Mouse (Mus musculus): ENCODE results near the gene Gnai1.
"Not testable (repeated sequence)": the region's sequence is repeated elsewhere in the genome, so short reads cannot be mapped to it uniquely, and the experiment has no call there.

Gene Gnai1

DNA sequence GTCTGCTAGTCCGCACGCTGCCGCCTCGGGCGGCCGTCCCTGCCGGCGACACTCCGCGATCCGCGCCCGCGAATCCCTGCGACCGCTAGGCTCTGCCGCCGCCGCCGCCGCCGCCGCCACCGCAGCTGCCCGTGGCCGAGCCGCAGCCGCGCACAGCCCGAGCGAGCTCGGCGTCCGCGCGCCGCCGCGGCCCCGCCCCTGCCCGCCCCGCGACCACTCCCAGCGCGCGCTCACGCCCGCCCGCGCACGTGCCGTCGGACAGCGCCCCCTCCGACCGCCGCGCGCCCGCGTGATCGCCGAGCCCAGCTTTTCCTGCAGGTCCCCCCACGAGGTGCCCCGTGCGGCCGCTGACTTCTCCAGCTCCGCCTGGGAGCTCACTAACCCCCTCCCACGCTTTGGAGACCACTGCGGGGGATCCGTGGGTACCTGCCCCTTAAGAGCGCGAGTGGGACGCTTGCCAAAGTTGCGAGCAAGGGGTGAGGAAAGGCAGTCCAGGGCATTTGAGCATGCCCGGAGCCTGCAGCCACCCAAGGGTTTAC, at the start of gene Gnai1:
TSS of gene Gnai1 (minus strand) at position 75 of the 539 bp plus-strand sequence.
- DNase-seq: peak; percentile 91 to 94

DNA sequence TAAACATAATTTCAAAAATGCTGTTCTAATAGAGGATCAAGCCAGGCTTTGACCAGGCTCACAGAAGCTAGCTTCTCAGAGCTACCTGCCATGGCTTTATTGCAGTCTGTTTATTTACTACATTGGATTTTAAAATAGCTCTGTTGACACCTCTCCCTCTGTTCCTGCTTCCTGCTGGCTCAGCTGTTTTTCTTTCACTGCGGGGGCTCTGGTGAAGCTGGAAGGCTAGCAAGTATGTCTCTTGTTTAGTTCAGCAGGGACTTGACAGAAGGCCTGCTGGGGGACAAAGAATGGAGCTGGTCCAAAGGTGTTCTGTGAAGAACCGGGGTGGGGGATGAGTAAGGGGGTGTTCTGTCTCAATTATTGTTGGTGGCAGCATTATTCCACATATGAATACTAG, 7.7 kb upstream of the Gnai1 start:
- peak; percentile 81 to 85 for DNase-seq

- peak; percentile 66 to 67 for DNase-seq
Observed at GRCm38 (mm10) chr5:18365460-18365859, 5.3 kb upstream of the Gnai1 start.

GRCm38 (mm10) chr5:18360956-18361355, 801 bp upstream of the Gnai1 start:
- peak in 1 of 2 experiments; percentile 14 for DNase-seq

GRCm38 (mm10) chr5:18359376-18360280, 527 bp downstream of the Gnai1 start:
- peak; percentile 75 to 84 for DNase-seq

- DNase-seq: no peak
Observed at GRCm38 (mm10) chr5:18358778-18359177, 1.4 kb downstream of the Gnai1 start.

DNA sequence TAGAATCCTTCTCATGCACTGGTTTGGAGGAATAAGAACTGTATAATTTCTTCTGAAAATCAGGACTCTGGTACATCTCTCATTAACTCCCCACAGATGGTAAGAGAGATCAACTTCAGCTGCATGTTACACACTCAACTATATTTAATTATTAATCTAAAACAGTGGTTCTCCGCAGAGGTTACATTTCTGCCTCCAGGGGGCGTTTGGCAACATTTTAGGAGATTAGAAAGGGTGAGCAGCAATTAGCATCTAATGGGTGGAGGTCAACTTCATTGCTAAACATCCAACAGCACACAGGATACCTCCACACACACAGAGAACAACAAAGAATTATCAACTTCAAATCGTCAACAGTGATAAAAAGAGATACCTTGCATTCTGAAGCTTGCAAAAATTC, 2.0 kb downstream of the Gnai1 start:
- peak; percentile 56 to 77 for DNase-seq

DNA sequence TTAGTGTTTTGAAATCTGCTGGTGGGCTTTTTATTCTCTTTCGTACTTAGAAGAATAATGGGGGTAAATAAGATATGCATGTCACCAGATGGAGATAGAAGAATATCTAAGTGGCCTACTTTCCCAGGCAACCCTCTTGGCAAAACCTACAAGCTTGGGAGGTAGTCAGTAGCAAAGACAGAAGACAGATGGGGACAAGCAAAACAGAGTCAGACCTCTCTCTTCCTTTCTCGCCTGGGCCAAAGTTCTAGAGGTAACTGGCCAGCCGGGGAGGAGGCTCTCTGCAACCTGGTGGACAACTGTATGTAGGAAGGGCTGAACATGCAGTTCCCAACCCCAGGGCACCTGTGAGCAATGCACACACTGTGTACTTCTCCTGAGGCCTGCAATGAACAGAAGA, 12.9 kb downstream of the Gnai1 start:
- no peak for DNase-seq

DNA sequence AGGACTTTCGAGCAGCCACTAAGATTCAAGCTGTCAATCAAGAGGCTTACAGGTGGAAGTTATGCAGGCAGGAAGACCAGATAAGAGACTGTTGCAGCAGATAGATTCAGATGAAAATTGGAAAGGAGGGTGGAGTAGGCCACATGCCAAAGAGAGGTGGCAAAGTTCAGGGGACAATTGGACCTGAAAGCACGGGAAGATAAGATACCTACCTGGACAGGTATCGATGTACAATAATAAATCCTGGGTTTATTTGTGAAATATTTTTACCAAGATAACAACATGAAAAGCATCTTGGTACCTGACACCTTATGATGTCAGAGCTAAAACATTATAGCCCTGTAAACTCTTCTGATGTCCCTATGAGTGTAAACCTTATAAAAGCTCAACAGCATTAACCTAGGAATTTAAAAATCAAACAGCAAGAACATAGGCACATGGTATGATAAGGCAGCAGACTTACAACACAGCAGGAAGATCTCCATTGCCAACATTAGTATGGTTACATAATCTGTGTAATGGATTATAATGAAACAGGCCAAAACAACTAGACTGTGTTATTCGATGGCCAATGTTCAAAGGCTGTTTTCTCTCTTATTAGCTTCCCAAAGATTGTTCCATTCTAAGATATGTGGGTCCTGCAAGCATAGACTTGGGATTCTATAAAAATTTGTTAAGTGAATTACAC, 16.6 kb downstream of the Gnai1 start:
- DNase-seq: peak in 1 of 2 experiments; percentile 40

DNA sequence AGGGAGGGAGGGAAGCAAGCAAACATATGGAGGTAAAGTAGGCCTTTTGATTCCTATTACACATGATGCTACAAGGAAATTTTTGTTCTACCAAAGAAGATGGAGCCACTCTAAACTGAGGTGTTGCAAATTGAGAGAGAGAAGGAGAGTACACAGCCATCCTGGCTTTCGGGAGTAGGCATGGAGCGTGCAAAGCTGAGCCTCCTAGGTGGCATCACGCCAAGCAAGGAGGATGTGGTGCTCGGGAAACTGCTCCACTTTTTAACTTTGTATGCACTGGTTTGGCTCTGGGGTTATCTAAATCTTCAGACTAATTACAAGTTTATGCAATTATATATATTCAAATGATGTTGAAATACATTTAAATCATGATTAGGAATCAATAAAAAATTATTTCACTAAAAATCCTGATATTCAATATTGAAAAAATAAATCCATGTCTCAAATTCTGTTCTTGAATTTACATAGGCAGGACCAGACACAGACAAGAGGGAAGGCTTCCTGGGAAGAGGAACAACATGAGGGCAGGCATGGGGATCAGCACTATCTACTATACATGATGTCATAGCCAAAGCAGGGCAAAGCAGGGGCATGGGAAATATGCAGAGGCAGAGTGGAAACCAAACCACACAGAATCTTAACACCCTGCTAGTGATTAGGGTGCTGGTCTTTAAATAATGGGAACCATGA, 17.2 kb downstream of the Gnai1 start:
- DNase-seq: peak; percentile 56 to 71

GRCm38 (mm10) chr5:18341876-18342275, 18.3 kb downstream of the Gnai1 start:
- DNase-seq: not testable (repeated sequence)

DNA sequence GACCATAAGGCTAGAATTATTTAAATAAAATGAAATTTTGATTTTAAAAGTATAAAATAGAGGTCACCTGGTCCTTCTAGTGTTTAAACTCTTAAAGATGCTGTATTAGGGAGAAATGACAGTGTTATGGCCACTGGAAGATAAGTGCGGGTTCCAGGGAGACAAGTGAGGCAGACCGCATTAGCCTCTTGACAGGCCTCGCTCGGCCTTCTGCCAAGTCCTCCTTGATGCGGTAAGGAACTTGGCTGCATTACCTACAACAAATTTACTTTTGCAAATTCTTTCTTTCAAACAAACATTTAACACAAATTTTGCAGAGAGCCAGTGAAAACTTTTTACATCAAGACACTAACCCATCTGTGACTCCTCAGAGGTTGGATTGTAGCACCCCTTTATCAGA, 27.9 kb downstream of the Gnai1 start:
- peak in 1 of 2 experiments; percentile 74 for DNase-seq

GRCm38 (mm10) chr5:18330726-18331125, 29.4 kb downstream of the Gnai1 start:
- no peak for DNase-seq

DNA sequence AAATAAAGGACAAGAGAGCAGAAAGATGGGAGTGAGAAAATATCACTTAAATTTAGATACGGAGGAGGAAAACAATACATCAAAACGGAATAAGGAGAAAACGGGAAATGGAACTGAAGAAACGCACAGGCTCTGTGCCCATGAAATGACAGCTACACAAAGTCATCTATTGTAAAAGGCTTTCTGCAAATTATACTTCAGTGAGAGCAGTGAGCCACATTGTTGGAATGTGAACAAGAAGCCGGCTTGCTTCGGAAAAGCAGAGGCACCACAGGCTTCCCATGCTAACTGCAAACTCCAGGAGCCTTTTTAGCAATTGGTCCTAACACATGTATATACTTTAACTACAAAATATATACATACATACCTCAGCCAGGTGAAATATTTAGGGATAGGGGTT, 34.0 kb downstream of the Gnai1 start:
- DNase-seq: no peak

DNA sequence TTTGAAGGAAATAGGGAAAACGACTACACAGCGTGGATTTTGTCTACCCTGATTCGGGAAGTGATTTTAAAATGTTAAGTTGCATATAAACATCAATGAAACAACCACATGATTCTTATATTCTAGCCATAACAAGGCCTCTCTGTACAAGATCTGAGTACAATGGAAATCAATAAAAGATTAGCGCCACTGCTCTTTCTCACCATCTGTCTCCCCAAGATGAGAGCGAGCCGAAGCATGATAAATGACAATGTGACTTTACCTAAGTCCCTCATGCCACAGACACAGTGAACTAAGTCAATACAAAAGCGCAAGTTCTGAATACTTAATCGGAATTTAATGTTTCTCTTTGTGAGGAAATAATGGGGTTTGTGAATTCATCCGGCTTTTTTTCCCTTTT, 36.6 kb downstream of the Gnai1 start:
- DNase-seq: no peak

- DNase-seq: no peak
Observed at GRCm38 (mm10) chr5:18321661-18322060, 38.5 kb downstream of the Gnai1 start.

DNA sequence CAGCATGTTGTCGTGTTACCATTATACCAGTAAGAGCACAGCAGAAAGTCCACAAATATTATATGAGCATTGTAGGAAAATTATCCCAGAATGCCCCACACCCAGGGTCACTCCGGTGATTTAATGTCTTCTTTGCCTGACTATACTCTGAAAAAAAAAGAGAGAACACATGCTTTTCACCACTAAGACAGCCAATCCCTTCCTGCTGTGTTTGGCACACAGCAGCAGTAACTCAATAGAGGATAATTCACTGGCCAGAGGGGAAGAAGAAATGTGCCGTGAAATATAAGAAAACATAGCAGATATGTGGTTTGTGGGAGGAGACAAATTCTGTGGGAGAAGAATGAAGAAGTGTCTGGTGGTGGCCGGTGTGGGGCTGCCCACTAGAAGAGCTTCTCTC, 41.3 kb downstream of the Gnai1 start:
- DNase-seq: peak in 1 of 2 experiments; percentile 54

DNA sequence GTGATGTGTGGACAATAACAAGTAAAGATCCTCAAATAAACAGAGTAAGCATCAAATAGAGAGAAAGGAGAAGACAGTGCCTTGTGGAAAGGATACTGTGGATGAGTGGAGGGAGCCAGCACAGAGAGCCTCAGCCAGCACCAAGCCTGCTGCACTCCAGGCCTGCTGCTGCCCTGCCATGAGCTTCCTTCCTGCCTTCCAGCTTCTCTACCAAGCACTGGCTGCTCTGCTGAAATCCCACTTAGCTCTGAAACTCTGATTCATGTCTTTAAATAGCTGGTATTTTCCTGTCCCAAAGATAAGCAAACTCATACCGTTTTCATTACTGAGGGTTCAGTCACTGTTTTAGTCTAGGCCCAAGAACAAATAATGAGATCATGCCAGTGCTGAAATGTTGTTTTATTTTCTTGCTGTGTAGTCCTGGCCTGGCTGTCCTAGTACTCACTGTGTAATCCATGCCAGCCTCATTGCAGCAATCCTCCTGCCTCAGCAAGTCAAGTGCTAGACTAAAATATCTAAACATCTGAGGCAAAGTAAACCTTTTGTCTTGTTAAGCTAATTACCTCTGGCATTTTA, 52.8 kb downstream of the Gnai1 start:
- peak; percentile 48 to 62 for DNase-seq

DNA sequence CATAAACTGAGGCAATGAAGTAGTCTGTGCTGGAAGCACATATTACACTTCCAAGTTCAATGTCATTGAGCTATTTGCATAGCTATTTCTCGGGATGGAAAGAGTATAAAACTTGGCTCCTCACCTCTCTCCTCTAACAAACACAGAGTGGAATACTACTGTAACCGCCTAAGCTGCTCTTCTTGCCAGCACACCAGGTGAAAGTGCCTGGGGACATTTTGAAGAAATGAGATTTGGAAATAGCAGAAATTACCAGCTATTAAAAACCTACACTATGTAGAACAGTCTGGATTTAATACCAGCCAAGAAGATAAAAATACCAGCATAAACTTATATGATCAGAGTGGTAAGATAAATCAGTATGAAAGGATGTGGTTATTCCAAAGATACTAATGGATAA, 63.6 kb downstream of the Gnai1 start:
- no peak for DNase-seq

GRCm38 (mm10) chr5:18292744-18293143, 67.4 kb downstream of the Gnai1 start:
- DNase-seq: no peak

DNA sequence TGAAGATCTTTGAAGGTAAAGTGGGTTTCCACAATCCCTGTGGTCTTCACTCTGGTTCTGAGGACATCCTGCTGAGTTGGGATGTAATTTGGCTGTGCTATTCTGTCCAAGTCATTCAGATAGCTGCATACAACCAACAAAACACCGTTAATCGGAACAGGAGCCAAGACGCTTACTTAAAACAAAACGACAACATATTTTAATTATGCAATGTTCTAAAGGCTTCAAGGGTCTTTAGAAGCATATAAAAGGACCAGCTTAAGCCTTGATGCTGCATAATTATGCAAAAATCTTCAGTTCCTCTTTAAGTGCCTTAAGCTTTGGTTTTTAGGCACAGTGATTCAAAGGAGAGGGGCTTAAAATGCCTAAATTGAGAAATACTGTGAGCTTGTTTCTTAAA, 70.6 kb downstream of the Gnai1 start:
- DNase-seq: no peak

- DNase-seq: peak; percentile 29 to 38
Observed at GRCm38 (mm10) chr5:18288694-18289093, 71.5 kb downstream of the Gnai1 start.

DNA sequence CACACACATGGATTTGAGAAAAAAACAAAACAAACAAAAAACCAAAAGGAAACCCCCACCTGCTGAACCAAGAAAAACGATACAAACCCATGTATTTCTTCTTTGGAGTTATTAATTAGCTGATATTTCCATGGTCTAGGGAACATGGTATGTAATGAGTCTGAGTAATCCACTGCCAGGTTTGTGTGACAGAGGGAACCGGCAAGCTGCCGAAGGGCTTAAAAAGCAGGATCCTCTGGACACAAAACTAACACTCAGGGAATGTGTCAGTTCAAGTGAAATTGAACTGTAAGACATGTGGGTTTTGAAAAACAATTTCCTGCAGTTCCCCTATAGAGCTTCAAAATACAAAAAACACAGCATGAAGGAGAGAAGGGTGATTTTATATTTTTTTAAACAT, 72.1 kb downstream of the Gnai1 start:
- DNase-seq: no peak

Measured in cerebellum, postnatal 25 days (tissue).